Mouse (Mus musculus) bone marrow, adult 2 months (tissue): ENCODE data around the gene Plk1.

Experiments
- CTCF ChIP-seq: fragments of 200-500 bp; IDR thresholded peaks from 2 replicates; pipeline ENCODE4 v1.5.1; 2011; ENCODE audit warnings: low read length, control low read depth; ENCODE audit not compliant: control insufficient read depth, insufficient read depth
- POLR2A ChIP-seq: fragments of 200-500 bp; IDR thresholded peaks from 2 replicates; pipeline ENCODE4 v1.6.1; 2011; ENCODE audit warnings: low read depth, mild to moderate bottlenecking, control low read depth, low read length, borderline replicate concordance; ENCODE audit not compliant: control insufficient read depth

- TF ChIP-seq POLR2A (no peak), CTCF (peak; percentile 31)
Observed at GRCm38 (mm10) chr7:122199296-122199695, 40.1 kb downstream of the Plk1 start.
